Mouse (Mus musculus) C2C12 (cell line): ENCODE measurements at regions not wholly inside any gene's neighbourhood (a gene's known extent, or its start where the extent isn't known, plus 50 kb on each side); places are given as distances from the start of the nearest gene placed in this dataset.

ENCODE experiments used
- CEBPB ChIP-seq: IDR thresholded peaks from one replicate; pipeline ENCODE4 v1.6.1; 2011; ENCODE audit warnings: low read depth, mild to moderate bottlenecking, control low read depth, moderate library complexity
- CTCF ChIP-seq: IDR thresholded peaks from one replicate; pipeline ENCODE4 v1.5.1; 2011; ENCODE audit not compliant: control insufficient read depth, insufficient read depth, insufficient read length
- FOSL1 ChIP-seq: IDR thresholded peaks from one replicate; pipeline ENCODE4 v1.8.0; 2011; ENCODE audit warnings: mild to moderate bottlenecking, low read length; ENCODE audit not compliant: poor library complexity, insufficient read depth, severe bottlenecking
- MAX ChIP-seq: IDR thresholded peaks from one replicate; pipeline ENCODE4 v1.6.1; 2011; ENCODE audit warnings: mild to moderate bottlenecking, control low read depth
- MYOD1 ChIP-seq: IDR thresholded peaks from one replicate; pipeline ENCODE4 v1.6.1; 2011; ENCODE audit warnings: low read depth; ENCODE audit not compliant: control insufficient read depth, insufficient read length
- MYOG ChIP-seq: IDR thresholded peaks from one replicate; pipeline ENCODE4 v1.6.1; 2011; ENCODE audit not compliant: control insufficient read depth, insufficient read length; ENCODE audit errors: extremely low read depth
- USF1 ChIP-seq: IDR thresholded peaks from one replicate; pipeline ENCODE4 v1.6.1; 2011; ENCODE audit warnings: low read depth, mild to moderate bottlenecking, control low read depth, moderate library complexity

DNA sequence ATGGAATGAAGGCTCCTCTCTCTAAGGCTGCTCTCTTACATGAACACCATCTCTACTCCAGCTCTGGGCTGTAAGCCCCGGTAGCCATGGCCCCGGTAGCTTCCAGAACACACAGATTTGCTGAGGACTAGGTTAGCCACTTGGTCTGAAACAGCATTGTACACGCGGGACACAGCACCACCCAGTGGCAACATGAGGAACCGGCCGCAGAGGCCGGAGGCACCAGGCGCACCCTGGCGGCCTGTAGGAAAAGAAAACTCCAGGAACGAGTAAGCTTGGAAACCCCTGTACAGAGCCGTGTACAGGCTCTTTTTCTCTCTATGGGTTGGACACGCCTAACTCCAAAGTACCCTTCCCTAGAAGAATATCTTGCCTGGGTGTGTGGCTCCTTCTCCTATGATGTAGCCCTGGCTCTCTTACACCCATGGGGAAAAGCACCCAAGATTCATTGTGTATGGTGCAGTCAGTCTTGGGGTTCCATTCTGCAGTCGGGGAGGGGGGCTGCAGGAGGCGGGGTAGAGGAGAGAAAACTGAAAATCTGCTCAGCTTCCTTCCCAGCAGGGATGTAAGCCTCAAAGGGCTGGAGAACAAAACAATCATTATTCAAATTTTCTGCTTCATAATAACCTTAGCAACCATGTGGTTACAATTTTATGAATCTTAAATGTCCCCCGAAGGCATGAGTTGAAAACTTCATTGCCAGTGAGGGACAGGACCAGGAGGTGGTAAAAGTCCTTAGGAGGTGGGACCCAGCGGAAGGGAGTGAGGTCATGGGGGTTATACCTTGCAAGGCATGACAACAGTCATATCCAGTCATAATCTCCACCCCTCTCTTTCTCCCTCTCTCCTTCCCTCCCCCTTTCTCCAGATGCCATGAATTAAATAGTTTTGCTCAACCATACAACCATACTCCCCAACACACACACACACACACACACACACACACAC is 92.6 kb downstream of the Ier5 start:
- TF ChIP-seq CTCF (peak; percentile 99), MAX (peak; percentile 56), USF1 (no peak), MYOD1 (no peak), MYOG (no peak), CEBPB (no peak), FOSL1 (no peak)
